Mouse (Mus musculus): Measurements from ENCODE around the gene Qtrt2. TPM values are rescaled to one million over a fixed set of nuclear protein-coding genes. Genes with fewer than 3 reads are reported as not detected.

The Qtrt2 gene
- polyA plus RNA-seq, 1 experiment from 2014 or later, result 36.6 TPM

DNA sequence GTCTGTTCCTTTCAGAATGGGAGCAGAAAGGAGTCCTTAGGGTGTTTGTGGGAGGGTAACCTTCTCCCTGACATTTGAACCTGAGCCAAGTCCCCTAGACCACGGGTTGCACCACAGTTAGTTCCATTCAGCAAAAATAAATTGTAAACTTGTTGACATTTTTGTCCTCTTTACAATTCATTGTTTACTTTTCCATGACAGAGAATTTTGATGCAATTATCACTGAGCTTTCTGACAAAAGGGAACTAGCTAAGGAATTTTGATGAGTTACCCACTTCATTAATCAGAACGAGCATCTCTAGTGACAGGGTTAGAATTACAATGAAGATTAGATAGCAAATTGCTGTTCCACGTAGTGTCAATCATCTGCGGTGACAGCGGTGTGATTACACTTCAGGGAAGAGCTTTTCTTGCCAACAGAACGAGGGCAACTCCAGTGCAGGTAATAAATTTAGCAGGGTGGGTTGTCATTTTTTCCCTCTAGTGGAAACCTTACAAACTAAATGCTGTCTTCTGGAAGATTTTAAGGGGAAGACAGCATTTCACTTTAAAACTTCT lies 1.5 kb downstream of the Qtrt2 start:
- Histone ChIP-seq H3K9ac (no peak overlapping the region), H3K9me3 (no peaks in the 10 kb centered on the region), H3K27me3 (no peaks in the 10 kb centered on the region), H3K27ac (no peak overlapping the region), H3K4me1 (no peaks in the 10 kb centered on the region), H3K4me3 (no peak overlapping the region), H3K4me2 (no peak overlapping the region), H3K36me3 (no peaks in the 10 kb centered on the region)
- ATAC-seq (ENCODE audit: insufficient number of reproducible peaks, insufficient read depth, low FRiP score, low TSS enrichment, low read depth), result no peak
- 63% methylated on average over 6 of the region's 6 CpGs for WGBS

DNA sequence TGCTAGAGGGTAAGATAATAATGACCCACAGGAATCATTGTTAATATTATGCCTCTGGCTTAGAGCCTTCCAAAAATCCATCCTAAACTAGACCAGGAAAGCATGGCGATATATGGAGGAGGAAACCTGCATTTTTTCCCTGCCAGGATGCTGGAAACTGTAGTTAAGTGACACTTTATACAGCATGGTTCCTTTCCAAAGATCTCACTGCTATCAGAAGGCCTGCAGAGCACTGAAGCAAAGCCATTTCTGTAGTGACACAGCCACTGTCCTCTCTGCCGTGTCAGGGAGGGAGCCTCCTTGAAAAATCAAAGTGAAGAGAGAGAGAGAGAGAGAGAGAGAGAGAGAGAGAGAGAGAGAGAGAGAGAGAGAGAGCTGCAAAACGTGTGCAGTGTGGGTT lies 4.0 kb downstream of the Qtrt2 start:
- no peaks in the 10 kb centered on the region for H3K4me1 ChIP-seq
- no peak overlapping the region for H3K27ac ChIP-seq
- 58% methylated on average over 3 of the region's 3 CpGs for WGBS
- H3K36me3 ChIP-seq, result no peaks in the 10 kb centered on the region
- no peak overlapping the region for H3K4me3 ChIP-seq
- H3K4me2 ChIP-seq, result no peak overlapping the region
- H3K9ac ChIP-seq, result no peak overlapping the region
- H3K27me3 ChIP-seq, result no peaks in the 10 kb centered on the region
- no peak for ATAC-seq (ENCODE audit: insufficient number of reproducible peaks, insufficient read depth, low FRiP score, low TSS enrichment, low read depth)
- no peaks in the 10 kb centered on the region for H3K9me3 ChIP-seq

DNA sequence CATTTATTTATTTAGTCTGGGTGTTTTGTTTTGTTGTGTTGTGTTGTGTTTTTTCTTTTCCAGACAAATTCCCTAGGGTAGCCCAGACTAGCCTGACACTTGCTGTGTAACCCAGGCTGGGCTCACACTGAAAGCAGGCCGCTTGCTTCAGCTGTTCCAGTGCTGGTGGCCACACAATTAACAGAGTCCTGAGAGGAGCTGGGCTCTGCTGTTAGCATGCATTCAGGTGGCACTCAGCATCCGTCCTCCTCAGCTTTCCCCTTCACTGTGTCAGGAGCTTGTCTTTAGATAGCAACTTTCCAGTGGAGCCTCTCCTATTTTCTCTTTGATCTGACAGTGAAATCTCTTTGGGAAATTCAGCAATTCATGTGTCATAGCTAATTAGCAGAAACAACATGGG lies 4.6 kb downstream of the Qtrt2 start:
- Histone ChIP-seq H3K9ac (no peak overlapping the region), H3K4me1 (no peaks in the 10 kb centered on the region), H3K4me2 (no peak overlapping the region), H3K27ac (no peak overlapping the region), H3K9me3 (no peaks in the 10 kb centered on the region), H3K36me3 (no peaks in the 10 kb centered on the region), H3K27me3 (no peaks in the 10 kb centered on the region), H3K4me3 (no peak overlapping the region)
- 66% methylated on average over 2 of the region's 2 CpGs for WGBS
- ATAC-seq (ENCODE audit: insufficient number of reproducible peaks, insufficient read depth, low FRiP score, low TSS enrichment, low read depth), result no peak

DNA sequence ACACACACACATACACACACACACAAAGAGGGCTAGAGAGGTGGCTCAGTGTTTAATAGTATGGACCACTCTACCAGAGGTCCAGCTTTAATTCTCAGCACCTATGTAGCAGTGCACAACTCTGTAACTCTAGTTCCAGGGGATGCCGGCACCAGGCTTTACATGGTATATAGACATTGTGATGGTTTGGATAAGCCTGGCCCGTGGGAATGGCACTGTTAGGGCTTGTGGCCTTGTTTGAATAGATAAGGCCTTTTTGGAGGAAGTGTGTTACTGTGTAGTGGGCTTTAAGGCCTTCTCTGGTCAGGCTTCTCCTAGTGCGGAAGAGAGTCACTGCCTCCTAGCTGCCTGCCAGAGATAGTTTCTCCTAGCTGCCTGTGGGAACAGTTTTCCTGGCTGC lies 7.7 kb downstream of the Qtrt2 start:
- no peak for ATAC-seq (ENCODE audit: insufficient number of reproducible peaks, insufficient read depth, low FRiP score, low TSS enrichment, low read depth)
- no peak overlapping the region for H3K9ac ChIP-seq
- WGBS, result 96% methylated on average over 3 of the region's 3 CpGs
- no peaks in the 10 kb centered on the region for H3K4me1 ChIP-seq
- no peak overlapping the region for H3K4me3 ChIP-seq
- H3K4me2 ChIP-seq, result no peak overlapping the region
- no peaks in the 10 kb centered on the region for H3K27me3 ChIP-seq
- no peaks in the 10 kb centered on the region for H3K9me3 ChIP-seq
- H3K36me3 ChIP-seq, result no peaks in the 10 kb centered on the region; the same call in 1 of the 2 replicates
- H3K27ac ChIP-seq, result no peak overlapping the region

DNA sequence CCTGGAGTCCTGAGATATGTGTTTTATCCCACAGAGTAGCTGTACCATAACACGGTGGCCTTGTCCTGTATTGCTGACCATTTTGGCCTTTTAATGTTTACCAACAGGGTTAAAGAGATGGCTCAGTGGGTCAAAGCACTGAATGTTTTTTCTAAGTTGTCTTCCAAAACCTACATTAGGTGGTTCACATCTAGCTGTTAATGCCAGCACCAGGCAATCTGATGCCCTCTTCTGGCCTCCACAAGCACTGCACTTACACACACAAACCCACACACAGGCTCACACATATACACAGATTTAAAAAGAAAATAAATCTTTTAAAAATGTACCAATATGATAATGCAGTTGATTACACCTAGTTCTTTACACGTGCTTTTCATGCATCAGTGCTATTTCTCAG lies 17.7 kb downstream of the Qtrt2 start:
- WGBS, result 88% methylated on average over 2 of the region's 2 CpGs
- Histone ChIP-seq H3K4me2 (no peak overlapping the region), H3K27ac (no peak overlapping the region), H3K4me3 (no peak overlapping the region), H3K36me3 (peaks cover 10% of the 10 kb centered on the region; the same call in 1 of the 2 replicates), H3K4me1 (no peaks in the 10 kb centered on the region), H3K9me3 (no peaks in the 10 kb centered on the region), H3K27me3 (no peaks in the 10 kb centered on the region), H3K9ac (no peak overlapping the region)
- ATAC-seq (ENCODE audit: insufficient number of reproducible peaks, insufficient read depth, low FRiP score, low TSS enrichment, low read depth), result no peak

DNA sequence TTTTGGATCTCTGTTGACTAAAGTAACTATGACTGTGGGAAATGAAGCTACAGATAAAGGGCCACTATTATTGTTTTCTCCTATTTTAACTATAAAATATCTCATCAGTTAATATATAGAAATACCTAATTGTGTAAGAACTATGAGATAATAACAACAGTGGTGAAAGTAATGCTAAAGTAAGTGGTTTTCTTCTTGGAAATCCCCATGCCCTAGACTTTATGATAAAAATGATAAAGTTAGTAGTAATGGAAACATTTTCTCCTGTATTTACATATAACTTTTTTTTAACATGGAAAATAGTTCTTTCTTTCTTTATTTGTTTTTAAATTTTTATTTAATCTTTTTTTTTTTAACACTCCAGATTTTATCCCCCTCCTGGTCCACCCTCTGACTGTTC lies 26.0 kb downstream of the Qtrt2 start:
- H3K4me3 ChIP-seq, result no peak overlapping the region
- H3K36me3 ChIP-seq, result no peaks in the 10 kb centered on the region
- no peak overlapping the region for H3K27ac ChIP-seq
- H3K4me2 ChIP-seq, result no peak overlapping the region
- H3K9me3 ChIP-seq, result no peaks in the 10 kb centered on the region
- no peaks in the 10 kb centered on the region for H3K27me3 ChIP-seq
- no peak overlapping the region for H3K9ac ChIP-seq
- no peaks in the 10 kb centered on the region for H3K4me1 ChIP-seq
- ATAC-seq (ENCODE audit: insufficient number of reproducible peaks, insufficient read depth, low FRiP score, low TSS enrichment, low read depth), result no peak

DNA sequence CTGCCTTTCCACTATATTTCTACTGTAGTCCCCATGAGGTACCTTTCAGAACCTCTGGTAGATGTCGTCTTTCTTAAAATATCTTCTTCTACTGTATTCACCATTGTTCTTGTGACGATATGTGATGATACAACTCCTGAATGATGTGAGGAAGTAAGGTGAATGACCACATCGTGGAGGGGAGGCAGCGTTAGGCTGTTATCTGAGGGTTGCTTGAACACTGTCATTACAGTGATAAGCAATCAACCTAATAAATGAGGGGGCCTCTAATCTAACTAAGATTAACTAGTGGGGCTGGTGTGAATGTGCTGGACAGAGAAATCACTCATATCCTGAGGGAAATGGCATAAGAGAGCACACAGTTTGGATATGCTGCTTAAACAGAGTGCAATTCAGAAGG lies 26.5 kb downstream of the Qtrt2 start:
- Histone ChIP-seq H3K4me1 (no peaks in the 10 kb centered on the region), H3K36me3 (no peaks in the 10 kb centered on the region), H3K4me2 (no peak overlapping the region), H3K27ac (no peak overlapping the region), H3K4me3 (no peak overlapping the region), H3K9ac (no peak overlapping the region), H3K27me3 (no peaks in the 10 kb centered on the region), H3K9me3 (no peaks in the 10 kb centered on the region)
- no peak for ATAC-seq (ENCODE audit: insufficient number of reproducible peaks, insufficient read depth, low FRiP score, low TSS enrichment, low read depth)
- 91% methylated on average over 4 of the region's 4 CpGs for WGBS

DNA sequence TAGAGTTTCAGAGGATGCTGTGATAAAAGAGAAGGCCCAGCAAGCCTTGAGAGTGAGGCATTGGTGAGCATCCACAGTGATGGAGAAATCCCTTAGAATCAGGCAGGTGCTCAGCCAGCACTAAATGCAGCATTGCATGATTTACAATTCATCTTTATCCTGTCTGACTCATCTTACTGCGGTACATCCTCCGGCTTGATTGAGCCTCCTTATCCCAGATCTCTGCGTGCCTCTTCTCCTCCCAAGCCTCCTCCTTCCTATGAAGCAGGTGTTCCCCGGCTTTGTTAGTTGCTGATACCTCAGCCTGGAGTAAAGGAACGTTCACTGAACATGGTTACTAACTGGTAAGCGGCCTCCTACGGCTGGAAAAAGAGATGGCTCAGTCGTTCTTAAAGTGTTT lies 32.1 kb downstream of the Qtrt2 start:
- no peak overlapping the region for H3K9ac ChIP-seq
- H3K36me3 ChIP-seq, result no peaks in the 10 kb centered on the region
- H3K9me3 ChIP-seq, result no peaks in the 10 kb centered on the region
- no peak for ATAC-seq (ENCODE audit: insufficient number of reproducible peaks, insufficient read depth, low FRiP score, low TSS enrichment, low read depth)
- H3K4me1 ChIP-seq, result peaks cover 6% of the 10 kb centered on the region; the same call in 1 of the 2 replicates
- no peak overlapping the region for H3K27ac ChIP-seq
- no peak overlapping the region for H3K4me3 ChIP-seq
- H3K4me2 ChIP-seq, result no peak overlapping the region
- 89% methylated on average over 8 of the region's 8 CpGs for WGBS
- H3K27me3 ChIP-seq, result no peaks in the 10 kb centered on the region

DNA sequence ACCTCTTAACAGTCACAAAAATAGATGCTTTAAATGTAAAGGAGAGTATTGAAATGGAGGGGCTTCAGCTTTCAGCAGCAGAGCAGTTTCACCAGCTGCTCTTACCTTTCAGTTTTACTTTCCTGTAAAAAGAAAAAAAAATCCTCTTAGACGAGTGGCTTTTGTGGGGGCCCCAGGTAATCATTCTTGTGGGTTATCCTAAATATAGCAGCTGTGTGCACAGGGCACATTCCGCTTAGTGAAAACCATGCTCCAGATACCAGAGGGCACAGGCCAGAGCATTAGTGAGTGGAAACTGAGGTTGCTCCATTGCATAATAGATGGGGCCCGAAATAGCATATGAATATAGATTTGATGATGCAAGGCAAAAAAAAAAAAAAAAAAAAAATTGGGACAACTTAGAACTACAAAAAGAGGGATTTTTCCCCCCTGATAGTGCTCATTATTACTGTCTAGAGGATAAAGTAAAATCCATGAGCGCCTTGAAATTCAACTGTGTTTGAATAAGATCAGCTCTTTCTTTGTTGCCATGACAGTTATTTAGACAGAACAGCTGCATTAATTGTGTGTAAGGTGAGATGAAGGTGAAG lies 35.8 kb downstream of the Qtrt2 start:
- Histone ChIP-seq H3K4me1 (peaks cover 11% of the 10 kb centered on the region), H3K9me3 (no peaks in the 10 kb centered on the region), H3K4me2 (peak overlapping the region; percentile 70), H3K27ac (no peak overlapping the region), H3K9ac (peak overlapping the region; percentile 92; the same call in 1 of the 2 replicates), H3K36me3 (no peaks in the 10 kb centered on the region), H3K4me3 (peak overlapping the region; percentile 72), H3K27me3 (no peaks in the 10 kb centered on the region)
- 77% methylated on average over 4 of the region's 4 CpGs for WGBS
- no peak for ATAC-seq (ENCODE audit: insufficient number of reproducible peaks, insufficient read depth, low FRiP score, low TSS enrichment, low read depth)

DNA sequence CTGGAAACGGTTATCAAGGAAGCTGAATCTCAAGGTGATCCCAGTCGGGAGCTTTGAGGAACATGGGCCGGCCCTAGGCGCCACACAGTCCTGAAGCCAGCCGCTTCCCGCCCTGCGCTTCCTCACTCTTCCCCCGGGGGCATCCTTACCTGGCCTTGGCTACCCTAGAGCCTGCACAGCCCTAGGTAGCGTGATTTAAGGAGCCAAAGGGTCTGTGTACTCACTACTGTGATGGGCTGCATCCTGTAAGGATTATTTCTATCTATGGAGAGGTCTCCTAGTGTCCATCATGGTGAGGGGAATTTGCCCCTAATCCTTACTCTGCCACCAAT lies 36.6 kb downstream of the Qtrt2 start:
- Histone ChIP-seq H3K4me3 (peak overlapping the region; percentile 72), H3K4me1 (peaks cover 11% of the 10 kb centered on the region), H3K27me3 (no peaks in the 10 kb centered on the region), H3K36me3 (no peaks in the 10 kb centered on the region), H3K4me2 (peak overlapping the region; percentile 70), H3K9me3 (no peaks in the 10 kb centered on the region), H3K27ac (peak overlapping the region; percentile 65), H3K9ac (peak overlapping the region; percentile 92)
- ATAC-seq (ENCODE audit: insufficient number of reproducible peaks, insufficient read depth, low FRiP score, low TSS enrichment, low read depth), result peak; percentile 96
- 0% methylated on average over 9 of the region's 9 CpGs for WGBS

DNA sequence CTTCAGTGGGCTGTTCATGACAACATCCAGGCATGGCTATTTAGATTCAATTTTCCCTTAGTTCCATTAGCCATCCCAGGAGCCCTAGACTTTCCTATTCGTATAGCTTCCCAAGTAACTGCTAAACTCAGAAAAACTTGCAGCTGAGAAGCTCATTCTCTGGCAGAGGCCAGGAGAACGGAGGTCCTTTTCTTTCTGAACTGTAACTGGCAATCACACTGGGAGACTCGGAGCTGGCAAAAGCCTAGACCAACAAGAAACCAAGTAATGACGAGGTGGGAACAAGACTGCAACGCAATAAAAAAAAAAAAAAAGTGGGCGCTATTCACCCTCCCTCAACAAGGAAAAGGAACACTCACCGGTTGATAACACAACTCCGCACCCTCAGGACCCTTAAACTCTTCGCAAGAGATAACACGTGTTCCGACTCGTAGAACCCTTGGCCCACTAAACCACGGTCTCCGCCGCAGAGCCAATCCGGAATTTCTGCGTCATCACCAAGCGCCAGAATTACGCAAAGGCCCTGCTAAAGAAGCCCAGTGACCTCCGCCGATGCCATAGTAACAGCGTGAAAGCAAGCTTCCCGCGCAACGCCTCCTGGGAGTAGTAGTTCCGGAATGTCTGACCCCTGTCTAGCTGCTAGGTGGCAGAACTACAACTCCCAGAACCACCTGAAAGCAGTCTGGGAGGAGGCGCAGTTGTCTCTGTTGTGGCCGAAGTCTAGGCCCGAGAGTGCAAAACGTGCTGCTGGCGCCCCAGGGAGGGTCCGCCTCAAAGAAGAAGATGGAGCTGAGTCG lies 37.2 kb downstream of the Qtrt2 start, which contains the start of gene Ccdc191:
TSS of gene Ccdc191 (plus strand) at position 593 of the 797 bp plus-strand sequence.
- Histone ChIP-seq H3K4me1 (peaks cover 11% of the 10 kb centered on the region), H3K27ac (peak within 1 kb of the TSS; percentile 65), H3K4me2 (peak within 1 kb of the TSS; percentile 88), H3K27me3 (no peaks in the 10 kb centered on the region), H3K4me3 (peak within 1 kb of the TSS; percentile 72), H3K9me3 (no peaks in the 10 kb centered on the region), H3K36me3 (no peaks in the 10 kb centered on the region), H3K9ac (peak within 1 kb of the TSS; percentile 92)
- WGBS, result under 1% methylated on average over 33 of the region's 33 CpGs
- peak; percentile 100 for ATAC-seq (ENCODE audit: insufficient number of reproducible peaks, insufficient read depth, low FRiP score, low TSS enrichment, low read depth)

DNA sequence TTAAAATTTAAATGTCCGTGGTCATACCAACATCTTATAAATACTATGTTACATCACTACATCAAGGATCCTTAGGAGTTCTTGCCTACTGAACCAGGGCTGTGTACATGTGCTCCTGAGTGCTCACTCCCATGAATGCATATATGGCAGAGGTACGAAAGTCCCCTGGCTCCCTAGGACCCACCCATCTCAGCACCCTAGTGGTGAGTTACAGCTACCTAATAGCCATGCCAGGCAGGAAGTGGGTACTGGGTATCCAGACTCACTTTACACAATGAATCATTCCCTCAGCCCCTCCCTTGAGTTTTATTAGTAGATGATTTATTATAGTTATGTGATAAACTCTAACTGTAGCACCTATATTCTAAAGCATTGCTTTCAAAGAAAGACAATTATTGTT lies 44.3 kb downstream of the Qtrt2 start:
- H3K4me2 ChIP-seq, result no peak overlapping the region
- no peaks in the 10 kb centered on the region for H3K9me3 ChIP-seq
- 93% methylated on average over 2 of the region's 2 CpGs for WGBS
- ATAC-seq (ENCODE audit: insufficient number of reproducible peaks, insufficient read depth, low FRiP score, low TSS enrichment, low read depth), result no peak
- H3K27me3 ChIP-seq, result no peaks in the 10 kb centered on the region
- H3K9ac ChIP-seq, result no peak overlapping the region
- H3K4me3 ChIP-seq, result no peak overlapping the region
- H3K27ac ChIP-seq, result no peak overlapping the region
- peaks cover 26% of the 10 kb centered on the region for H3K36me3 ChIP-seq
- no peaks in the 10 kb centered on the region for H3K4me1 ChIP-seq
